Mouse (Mus musculus) midbrain, embryonic 12.5 days (tissue): ENCODE data around the gene Foxj2. TPM values are rescaled to one million over a fixed set of nuclear protein-coding genes. Genes with fewer than 3 reads are reported as not detected.

ENCODE experiments used
- ATAC-seq: fragments of 200-750 bp; cut with Nextera tagmentation; 2 replicates; pipeline ENCODE4 v1.8.0; 2017; ENCODE audit warnings: low read depth, moderate TSS enrichment, moderate library complexity; ENCODE audit not compliant: low FRiP score
- H3K27ac ChIP-seq: fragments of 300-500 bp; sonication (generic); replicated peaks from 2 replicates; pipeline ENCODE4 v1.5.1; 2016; ENCODE audit warnings: mild to moderate bottlenecking
- H3K27me3 ChIP-seq: fragments of 300-500 bp; sonication (generic); 2 replicates; pipeline ENCODE4 v1.6.1; 2016; ENCODE audit warnings: mild to moderate bottlenecking
- H3K36me3 ChIP-seq: fragments of 300-500 bp; sonication (generic); 2 replicates; pipeline ENCODE4 v1.6.1; 2016
- H3K4me1 ChIP-seq: fragments of 300-500 bp; sonication (generic); 2 replicates; pipeline ENCODE4 v1.6.1; 2016
- H3K4me2 ChIP-seq: fragments of 300-500 bp; sonication (generic); replicated peaks from 2 replicates; pipeline ENCODE4 v1.6.1; 2016; ENCODE audit warnings: mild to moderate bottlenecking, moderate library complexity
- H3K4me3 ChIP-seq: fragments of 300-500 bp; sonication (generic); 2 replicates; pipeline ENCODE4 v1.5.1; 2016; ENCODE audit warnings: mild to moderate bottlenecking
- H3K9ac ChIP-seq: fragments of 300-500 bp; sonication (generic); replicated peaks from 2 replicates; pipeline ENCODE4 v1.6.1; 2016; ENCODE audit warnings: mild to moderate bottlenecking, moderate library complexity
- H3K9me3 ChIP-seq: fragments of 300-500 bp; sonication (generic); 2 replicates; pipeline ENCODE4 v1.6.1; 2016; ENCODE audit warnings: mild to moderate bottlenecking
- WGBS: fragments of 180-500 bp; shearing (Covaris S2); methylation state at CpG from one replicate; pipeline ENCODE4 v1.1.7; 2016; 5-methylcytosine and 5-hydroxymethylcytosine counted together
- polyA plus RNA-seq: library from polyadenylated mRNA; unstranded; fragments of >200 nt; fragmentation: Nextera tagmentation; extraction: Ambion mirVana; gene quantifications from 2 replicates; pipeline ENCODE4 v1.2.1, GENCODE M21; 2016

The Foxj2 gene
- 5.7 and 5.8 TPM in 2 replicates for polyA plus RNA-seq

DNA sequence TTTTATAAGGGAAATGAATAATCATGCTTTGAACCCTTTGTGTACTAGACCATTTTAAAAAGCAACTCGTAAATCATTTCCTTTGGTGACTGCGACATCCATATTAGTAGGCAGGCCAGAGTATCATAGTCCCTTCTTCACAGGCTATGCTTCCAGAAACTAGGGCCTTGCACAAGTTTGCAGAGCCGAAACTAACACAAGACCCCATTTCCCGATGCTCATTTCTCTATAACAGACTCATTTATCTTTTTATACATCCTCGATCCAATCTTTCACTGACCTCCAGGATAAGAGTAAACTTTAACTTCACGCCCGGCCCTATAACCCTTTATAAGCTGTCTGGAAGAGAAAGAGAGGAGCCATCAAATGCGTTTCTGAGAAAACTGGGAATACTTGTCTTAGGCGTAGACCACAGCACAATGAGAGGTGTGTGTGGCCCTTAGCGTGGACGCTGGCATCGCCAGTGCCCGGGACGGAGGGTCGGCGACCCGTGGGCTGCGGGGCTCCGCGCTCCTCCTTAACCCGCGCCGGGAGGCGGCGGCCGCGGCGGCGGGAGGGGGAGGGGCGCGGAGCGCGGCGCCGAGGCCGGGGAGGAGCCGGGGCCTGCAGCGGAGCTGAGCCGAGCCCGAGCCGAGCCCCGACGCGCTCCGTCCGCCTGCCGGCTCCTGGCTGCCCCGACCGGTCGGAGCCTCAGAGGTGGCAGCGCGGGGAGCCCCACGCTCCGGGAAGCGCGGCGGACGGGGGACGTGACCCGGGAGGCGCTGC lies at the start of gene Foxj2:
Gene Foxj2 (plus strand): TSS at position 609 of the 765 bp plus-strand sequence.
- Histone ChIP-seq H3K9ac (peak within 1 kb of the TSS; percentile 80), H3K4me1 (peaks cover 18% of the 10 kb centered on the region), H3K27me3 (0 out of 2 replicates have a peak, but pooled peaks cover 9% of the 10 kb centered on the region), H3K9me3 (no peaks in the 10 kb centered on the region), H3K4me3 (peak within 1 kb of the TSS; percentile 74), H3K27ac (peak within 1 kb of the TSS; percentile 27; the same call in 1 of the 2 replicates), H3K36me3 (no peaks in the 10 kb centered on the region), H3K4me2 (peak within 1 kb of the TSS; percentile 78)
- ATAC-seq = peak; percentile 88
- WGBS = 3% methylated on average over 42 of the region's 61 CpGs

DNA sequence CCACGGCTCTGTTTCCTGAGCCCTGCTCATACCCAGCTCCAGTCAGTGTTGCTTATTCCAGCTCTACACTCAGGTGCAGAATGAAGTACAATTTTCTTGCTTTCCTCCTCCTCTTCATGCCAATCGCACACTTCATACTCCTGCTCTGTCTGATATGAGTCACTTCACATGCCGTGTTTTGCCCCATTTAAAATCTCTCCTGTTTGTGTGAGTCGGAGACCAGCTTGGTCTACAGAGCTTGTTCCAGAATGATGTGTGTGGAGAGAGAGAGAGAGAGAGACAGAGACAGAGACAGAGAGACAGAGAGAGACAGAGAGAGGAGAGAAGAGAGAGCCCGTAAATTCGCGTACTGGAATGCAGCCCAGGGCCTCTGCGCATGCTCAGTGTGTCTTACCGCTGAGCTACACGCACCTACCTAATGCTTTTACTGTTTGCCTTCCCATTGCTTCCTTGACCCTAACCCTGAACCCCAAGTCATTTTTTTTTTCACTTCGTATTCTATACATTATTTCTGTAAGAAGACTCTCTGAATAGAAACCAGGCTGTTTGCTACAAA lies 48.9 kb upstream of the Foxj2 start:
- Histone ChIP-seq H3K27ac (no peak overlapping the region), H3K4me2 (no peak overlapping the region), H3K27me3 (no peaks in the 10 kb centered on the region), H3K9me3 (no peaks in the 10 kb centered on the region), H3K36me3 (no peaks in the 10 kb centered on the region), H3K4me3 (no peak overlapping the region), H3K4me1 (peaks cover 14% of the 10 kb centered on the region), H3K9ac (no peak overlapping the region)
- ATAC-seq = no peak
- 91% methylated on average over 11 of the region's 11 CpGs for WGBS

DNA sequence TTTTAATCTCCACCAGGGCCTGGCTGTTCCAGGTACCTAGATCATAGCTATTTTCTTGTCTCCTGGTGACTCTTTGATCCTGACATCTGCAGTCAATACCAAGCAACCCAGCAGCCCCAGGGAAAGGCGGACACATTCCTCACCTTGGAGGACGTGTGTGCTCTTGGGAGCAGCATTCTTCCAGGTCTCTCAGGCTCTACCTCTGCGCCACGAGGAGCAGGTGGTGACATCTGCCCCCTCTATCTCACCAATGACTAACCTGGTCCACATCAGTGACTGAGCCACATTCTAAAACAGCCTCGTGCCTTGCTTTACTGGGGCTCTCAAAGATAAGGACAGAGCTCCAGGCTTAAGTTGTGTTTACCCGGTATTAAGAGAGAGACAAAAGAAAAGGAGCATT lies 47.0 kb upstream of the Foxj2 start:
- Histone ChIP-seq H3K27ac (no peak overlapping the region), H3K9me3 (no peaks in the 10 kb centered on the region), H3K9ac (no peak overlapping the region), H3K27me3 (no peaks in the 10 kb centered on the region), H3K4me1 (peaks cover 10% of the 10 kb centered on the region), H3K4me3 (no peak overlapping the region), H3K4me2 (no peak overlapping the region), H3K36me3 (no peaks in the 10 kb centered on the region)
- WGBS = 52% methylated on average over 6 of the region's 6 CpGs
- ATAC-seq = no peak

DNA sequence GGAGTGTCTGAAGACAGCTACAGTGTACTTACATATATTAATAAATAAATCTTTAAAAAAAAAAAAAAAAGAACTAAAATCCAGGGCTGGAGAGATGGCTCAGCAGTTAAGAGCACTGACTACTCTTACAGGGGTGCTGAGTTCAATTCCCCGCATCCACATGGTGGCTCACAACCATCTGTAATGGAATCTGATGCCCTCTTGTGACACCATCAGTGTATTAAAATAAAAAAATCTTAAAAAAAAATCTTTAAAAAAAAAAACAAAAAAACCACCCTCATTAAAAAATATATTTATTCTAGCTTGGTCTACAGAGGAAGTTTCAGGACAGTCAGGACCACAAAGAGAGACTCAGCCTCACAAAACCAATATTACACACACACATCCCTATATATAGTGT lies 45.4 kb upstream of the Foxj2 start:
- no peak overlapping the region for H3K4me2 ChIP-seq
- H3K9me3 ChIP-seq = no peaks in the 10 kb centered on the region
- ATAC-seq = no peak
- H3K27me3 ChIP-seq = no peaks in the 10 kb centered on the region
- no peaks in the 10 kb centered on the region for H3K36me3 ChIP-seq
- no peak overlapping the region for H3K4me3 ChIP-seq
- 92% methylated on average over 1 of the region's 1 CpGs for WGBS
- peaks cover 7% of the 10 kb centered on the region for H3K4me1 ChIP-seq
- H3K9ac ChIP-seq = no peak overlapping the region
- no peak overlapping the region for H3K27ac ChIP-seq

DNA sequence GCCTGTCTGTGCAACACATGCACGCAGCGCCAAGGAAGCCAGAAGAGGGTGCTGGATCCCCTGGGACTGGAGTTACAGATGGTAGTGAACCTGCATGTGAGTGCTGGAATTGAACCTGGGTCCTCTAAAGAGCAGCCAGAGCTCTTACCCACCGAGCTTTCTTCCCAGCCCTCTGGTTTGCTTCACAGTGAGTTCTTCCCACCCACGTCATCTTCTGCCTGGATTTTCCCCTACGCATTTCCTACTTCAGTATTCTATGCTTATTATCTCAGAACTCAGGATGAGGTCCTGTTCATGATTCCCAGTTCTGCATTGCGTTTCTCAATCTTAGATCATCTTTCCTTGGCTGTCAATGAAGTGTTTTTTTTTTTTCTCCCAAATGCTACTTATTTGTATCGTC lies 43.7 kb upstream of the Foxj2 start:
- H3K4me1 ChIP-seq = no peaks in the 10 kb centered on the region
- no peak for ATAC-seq
- no peak overlapping the region for H3K4me3 ChIP-seq
- no peak overlapping the region for H3K27ac ChIP-seq
- no peaks in the 10 kb centered on the region for H3K36me3 ChIP-seq
- no peak overlapping the region for H3K4me2 ChIP-seq
- 85% methylated on average over 7 of the region's 7 CpGs for WGBS
- no peaks in the 10 kb centered on the region for H3K9me3 ChIP-seq
- H3K9ac ChIP-seq = no peak overlapping the region
- H3K27me3 ChIP-seq = no peaks in the 10 kb centered on the region

DNA sequence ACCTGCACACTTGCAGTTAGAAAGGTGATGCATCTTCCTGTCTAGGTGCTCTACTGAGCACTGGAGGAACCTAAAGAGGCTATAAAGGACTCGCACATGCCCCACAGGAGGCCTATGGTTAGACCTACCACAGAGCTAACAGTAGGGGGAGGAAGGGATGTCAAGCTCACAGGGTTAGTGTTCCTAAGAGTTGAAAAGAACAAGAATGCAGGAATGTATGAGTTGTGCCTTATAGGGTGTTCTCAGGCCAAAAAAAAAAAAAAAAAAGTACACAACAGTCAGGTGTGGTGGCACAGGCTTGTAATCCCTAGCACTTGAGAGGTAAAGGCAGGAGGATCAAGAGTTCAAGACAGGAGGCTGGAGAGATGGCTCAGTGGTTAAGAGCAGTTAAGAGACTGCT lies 39.8 kb upstream of the Foxj2 start:
- Histone ChIP-seq H3K4me2 (no peak overlapping the region), H3K4me3 (no peak overlapping the region), H3K36me3 (no peaks in the 10 kb centered on the region), H3K4me1 (no peaks in the 10 kb centered on the region), H3K9ac (no peak overlapping the region), H3K9me3 (no peaks in the 10 kb centered on the region), H3K27me3 (no peaks in the 10 kb centered on the region), H3K27ac (no peak overlapping the region)
- no peak for ATAC-seq
- 62% methylated on average over 1 of the region's 1 CpGs for WGBS

DNA sequence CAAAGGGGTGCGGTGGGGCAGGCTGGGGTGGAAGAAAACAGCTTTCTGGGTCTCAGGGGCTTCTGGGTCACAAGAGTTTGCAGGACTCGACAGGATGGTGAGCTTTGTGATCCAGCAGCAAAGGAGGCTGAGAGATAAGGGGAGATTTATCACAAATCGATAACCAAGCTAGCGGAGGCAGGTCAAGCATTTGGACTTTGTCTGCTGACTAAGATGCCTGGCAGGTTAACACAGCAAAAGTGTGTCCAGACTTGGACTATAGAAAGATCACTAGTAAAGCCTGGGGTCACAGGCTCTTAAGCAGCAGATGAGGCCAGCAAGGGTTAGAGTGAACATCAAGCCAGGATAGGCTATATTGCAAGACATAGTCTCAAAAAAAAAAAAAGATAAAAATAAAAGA lies 38.5 kb upstream of the Foxj2 start:
- no peak overlapping the region for H3K27ac ChIP-seq
- no peak overlapping the region for H3K4me2 ChIP-seq
- H3K36me3 ChIP-seq = no peaks in the 10 kb centered on the region
- H3K9ac ChIP-seq = no peak overlapping the region; the same call in 1 of the 2 replicates
- no peak overlapping the region for H3K4me3 ChIP-seq
- no peaks in the 10 kb centered on the region for H3K9me3 ChIP-seq
- H3K27me3 ChIP-seq = no peaks in the 10 kb centered on the region
- whole genome bisulfite sequencing = 69% methylated on average over 4 of the region's 4 CpGs
- ATAC-seq = no peak
- H3K4me1 ChIP-seq = no peaks in the 10 kb centered on the region

DNA sequence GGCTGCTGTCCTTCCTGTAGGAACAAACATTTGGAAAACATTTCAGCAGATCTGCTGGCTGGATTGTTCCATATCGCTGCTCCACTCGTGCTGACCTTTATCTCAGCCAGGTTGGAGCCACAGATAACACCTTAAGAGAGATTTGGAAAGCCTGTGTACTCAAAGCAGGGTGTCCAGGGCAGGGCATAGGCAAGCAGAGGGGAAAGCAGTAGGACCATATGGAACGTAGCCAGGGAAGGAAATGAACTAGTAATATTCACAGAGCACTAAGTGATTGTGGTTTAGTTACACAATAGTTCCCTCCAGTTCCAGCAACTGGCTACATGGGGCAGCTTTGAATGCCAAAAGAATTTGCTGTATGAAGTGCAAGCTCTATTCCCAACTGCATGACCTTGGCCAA lies 37.5 kb upstream of the Foxj2 start:
- H3K36me3 ChIP-seq = no peaks in the 10 kb centered on the region
- no peak overlapping the region for H3K27ac ChIP-seq
- H3K9ac ChIP-seq = no peak overlapping the region
- H3K4me2 ChIP-seq = no peak overlapping the region
- no peak for ATAC-seq
- H3K4me1 ChIP-seq = no peaks in the 10 kb centered on the region
- no peaks in the 10 kb centered on the region for H3K27me3 ChIP-seq
- no peak overlapping the region for H3K4me3 ChIP-seq
- no peaks in the 10 kb centered on the region for H3K9me3 ChIP-seq
- WGBS = 82% methylated on average over 3 of the region's 3 CpGs

DNA sequence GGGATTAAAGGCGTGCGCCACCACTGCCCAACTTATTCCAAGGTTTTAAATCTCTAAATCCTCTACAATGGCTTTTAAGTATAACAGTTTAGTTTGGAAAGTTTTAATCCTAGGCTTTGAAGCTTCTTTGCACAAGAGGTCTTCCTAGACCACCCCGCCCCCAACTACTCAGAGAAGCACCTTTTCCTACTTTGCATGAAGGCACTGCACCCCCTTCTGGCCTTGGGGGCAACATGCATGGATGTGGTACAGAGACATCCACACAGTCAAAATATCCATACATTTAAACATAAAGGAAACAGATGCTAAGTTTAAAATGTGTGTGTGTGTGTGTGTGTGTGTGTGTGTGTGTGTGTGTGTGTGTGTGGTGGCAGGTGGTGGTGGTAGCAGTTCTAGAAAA lies 34.8 kb upstream of the Foxj2 start:
- H3K36me3 ChIP-seq = no peaks in the 10 kb centered on the region

DNA sequence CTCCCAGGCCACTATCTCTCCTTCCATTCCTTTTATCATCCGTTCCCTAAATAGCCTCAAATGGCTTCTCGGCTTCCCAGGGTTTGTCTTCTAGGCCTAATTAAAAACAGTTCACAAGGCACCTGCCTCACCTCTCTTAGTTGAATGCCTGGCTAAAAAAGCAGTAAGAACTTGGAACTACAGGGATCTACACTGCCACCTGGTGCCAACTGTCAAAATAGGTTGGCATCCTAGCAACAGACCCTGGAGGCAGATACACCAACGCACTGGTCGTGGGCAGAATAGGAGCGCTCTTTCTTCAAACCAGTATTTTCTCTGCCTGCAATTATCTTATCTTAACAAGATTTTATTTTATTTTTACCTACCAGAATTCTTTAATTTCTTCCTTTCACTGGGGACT lies 33.4 kb upstream of the Foxj2 start:
- WGBS = 43% methylated on average over 5 of the region's 5 CpGs
- ATAC-seq = peak; percentile 58; the same call in 1 of the 2 replicates

More for the DNA sequence above, 34.8 kb upstream of the Foxj2 start:
- Histone ChIP-seq H3K4me3 (no peak overlapping the region), H3K9me3 (no peaks in the 10 kb centered on the region), H3K4me2 (no peak overlapping the region), H3K27ac (no peak overlapping the region), H3K4me1 (no peaks in the 10 kb centered on the region), H3K27me3 (no peaks in the 10 kb centered on the region), H3K9ac (no peak overlapping the region)
- 0 out of 2 replicates have a peak, but pooled peaks have one; percentile 47 for ATAC-seq
- 91% methylated on average over 3 of the region's 3 CpGs for WGBS

DNA sequence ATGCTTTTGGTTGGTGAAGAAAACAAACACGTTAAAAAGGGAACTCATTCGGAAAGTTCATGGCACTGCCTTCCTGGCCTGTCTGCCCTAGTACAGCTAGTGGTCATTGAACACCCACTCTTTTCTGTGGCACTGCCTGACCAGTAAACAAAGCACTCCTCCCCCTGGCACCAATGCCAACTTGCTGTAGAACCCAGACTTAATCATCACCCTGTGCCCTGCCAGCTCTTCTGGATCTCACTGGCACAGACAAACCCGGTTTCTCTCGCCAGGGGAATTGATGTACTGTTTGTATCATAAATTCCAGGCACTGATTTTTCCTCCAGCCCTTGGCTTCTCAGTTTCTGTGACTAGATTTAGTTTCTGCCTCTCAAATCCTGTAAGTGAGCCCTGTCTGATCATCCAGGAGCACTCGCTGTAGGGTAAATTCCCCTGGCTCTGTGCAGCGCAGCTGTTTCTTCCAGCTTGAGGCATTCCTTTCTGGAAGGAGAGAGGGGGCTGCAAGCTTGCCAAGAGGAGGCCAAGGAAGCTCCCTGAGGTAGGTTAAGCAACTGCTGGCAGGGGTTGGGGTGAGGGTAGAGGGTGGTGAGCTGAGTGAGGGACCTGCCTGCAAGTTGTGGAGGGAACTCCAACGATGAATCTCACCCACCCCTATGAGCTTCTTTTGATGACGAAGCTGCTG lies 24.3 kb upstream of the Foxj2 start:
- Histone ChIP-seq H3K9ac (no peak overlapping the region), H3K9me3 (no peaks in the 10 kb centered on the region), H3K27me3 (0 out of 2 replicates have a peak, but pooled peaks cover 2% of the 10 kb centered on the region), H3K4me1 (no peaks in the 10 kb centered on the region), H3K4me2 (no peak overlapping the region), H3K36me3 (no peaks in the 10 kb centered on the region), H3K27ac (no peak overlapping the region), H3K4me3 (no peak overlapping the region)
- no peak for ATAC-seq
- WGBS = 82% methylated on average over 8 of the region's 8 CpGs

More for the DNA sequence above, 33.4 kb upstream of the Foxj2 start:
- H3K36me3 ChIP-seq = no peaks in the 10 kb centered on the region
- no peak overlapping the region for H3K27ac ChIP-seq
- no peak overlapping the region for H3K9ac ChIP-seq
- no peak overlapping the region for H3K4me3 ChIP-seq
- no peaks in the 10 kb centered on the region for H3K9me3 ChIP-seq
- H3K4me2 ChIP-seq = no peak overlapping the region
- no peaks in the 10 kb centered on the region for H3K27me3 ChIP-seq
- H3K4me1 ChIP-seq = no peaks in the 10 kb centered on the region

DNA sequence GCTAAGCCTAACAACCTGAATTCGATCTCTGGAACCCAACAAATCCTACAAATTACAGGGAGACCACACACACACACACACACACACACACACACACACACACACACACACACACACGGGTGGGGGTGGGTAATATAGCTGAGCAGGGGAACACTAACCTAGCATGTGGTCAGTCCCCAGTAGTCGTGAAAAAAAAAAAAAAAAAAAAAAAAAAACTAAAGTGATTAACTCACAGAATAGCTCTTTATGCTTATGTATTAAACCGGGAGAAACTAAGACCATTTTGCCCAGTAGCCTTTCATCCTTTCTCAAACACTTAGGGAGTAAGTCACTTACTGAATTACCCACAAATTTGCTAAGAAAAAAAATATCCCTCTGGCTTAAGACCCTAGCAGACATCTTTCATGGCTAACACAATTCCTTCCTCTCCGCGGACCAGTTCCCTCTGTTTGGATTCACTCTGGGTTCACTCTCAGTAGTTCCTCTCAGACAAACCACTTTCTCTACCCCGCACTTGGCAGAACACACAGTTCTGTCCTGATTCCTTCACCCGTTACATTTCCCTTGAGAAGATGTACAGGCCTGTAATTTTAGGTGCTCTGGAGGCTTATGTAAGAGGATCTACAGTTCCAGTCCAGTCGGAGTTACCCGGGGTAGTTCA lies 18.9 kb upstream of the Foxj2 start:
- H3K4me2 ChIP-seq = peak overlapping the region; percentile 87
- peaks cover 11% of the 10 kb centered on the region for H3K4me1 ChIP-seq
- WGBS = 36% methylated on average over 10 of the region's 10 CpGs
- no peaks in the 10 kb centered on the region for H3K9me3 ChIP-seq
- H3K36me3 ChIP-seq = no peaks in the 10 kb centered on the region
- peaks cover 38% of the 10 kb centered on the region for H3K27me3 ChIP-seq
- no peak for ATAC-seq
- H3K27ac ChIP-seq = no peak overlapping the region
- peak overlapping the region; percentile 68; the same call in 1 of the 2 replicates for H3K9ac ChIP-seq
- H3K4me3 ChIP-seq = peak overlapping the region; percentile 51
